Mouse (Mus musculus) adipocyte (in vitro differentiated cells): ENCODE measurements around the gene Macrod2.

ENCODE experiments used
- DNase-seq: peaks from one replicate; pipeline ENCODE4 v3.0.0-alpha.2; 2016; ENCODE audit warnings: low spot score

Gene Macrod2

DNA sequence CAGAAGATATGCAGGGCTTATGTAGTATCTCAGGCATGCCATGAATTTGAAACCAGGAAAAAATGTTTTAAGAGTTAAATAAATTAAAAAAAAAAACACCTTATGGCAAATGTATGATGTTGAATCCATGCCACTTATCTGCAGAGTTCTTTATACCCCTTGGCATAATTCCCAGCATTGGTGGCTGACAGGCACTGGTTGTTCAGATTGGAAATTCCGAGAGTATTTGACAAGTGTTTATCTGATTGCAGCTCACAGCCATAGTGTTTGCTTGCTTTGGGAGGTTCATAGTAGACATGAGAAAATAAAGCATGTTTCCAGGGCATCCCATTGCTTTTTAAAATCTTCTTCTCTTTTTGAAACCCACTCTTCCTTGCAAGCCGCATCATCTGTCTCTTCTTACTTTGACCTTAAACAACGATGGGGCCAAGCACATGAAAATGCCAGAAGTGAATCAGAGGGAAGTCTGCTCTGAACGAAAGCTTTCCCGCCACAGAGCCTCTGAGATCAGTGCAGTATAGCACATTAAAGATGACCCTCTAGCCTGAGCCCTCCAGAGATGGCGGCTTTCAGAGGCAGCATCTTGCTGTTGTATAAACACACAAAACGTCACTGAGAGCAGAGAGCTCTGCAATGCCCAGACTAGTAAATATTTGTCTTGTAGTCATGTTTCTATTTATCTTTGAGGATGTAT is 1305.8 kb downstream of the Macrod2 start:
- DNase-seq, result no peak

DNA sequence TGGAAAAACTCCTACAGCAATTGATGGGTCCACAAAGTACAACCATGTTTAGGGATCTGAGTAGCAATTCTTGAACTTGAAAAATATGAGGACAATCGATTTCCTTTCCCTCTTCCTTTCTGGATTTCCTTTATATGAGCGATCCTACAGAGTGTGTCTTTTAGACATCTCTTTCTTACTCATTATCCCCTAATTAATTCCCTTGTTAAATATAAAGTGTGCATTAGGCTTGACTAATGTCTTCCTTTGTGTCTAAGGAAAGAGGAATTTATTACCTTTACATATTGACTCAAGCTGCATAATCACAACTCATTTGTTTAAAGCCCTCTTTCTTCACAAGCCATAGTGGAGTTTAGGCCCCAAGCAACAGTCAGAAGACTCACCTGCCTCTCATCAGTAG is 1316.7 kb downstream of the Macrod2 start:
- DNase-seq, result no peak

GRCm38 (mm10) chr2:141712265-141712664 is 1317.2 kb downstream of the Macrod2 start:
- no peak for DNase-seq

GRCm38 (mm10) chr2:141715061-141715460 is 1320.0 kb downstream of the Macrod2 start:
- DNase-seq, result no peak

GRCm38 (mm10) chr2:141722531-141722930 is 1327.4 kb downstream of the Macrod2 start:
- DNase-seq, result no peak

- no peak for DNase-seq
Measured at GRCm38 (mm10) chr2:141728998-141729397, 1333.9 kb downstream of the Macrod2 start.

GRCm38 (mm10) chr2:141736685-141737456 is 1341.8 kb downstream of the Macrod2 start:
- DNase-seq, result no peak

- no peak for DNase-seq
Measured at GRCm38 (mm10) chr2:141738702-141739101, 1343.6 kb downstream of the Macrod2 start.

DNA sequence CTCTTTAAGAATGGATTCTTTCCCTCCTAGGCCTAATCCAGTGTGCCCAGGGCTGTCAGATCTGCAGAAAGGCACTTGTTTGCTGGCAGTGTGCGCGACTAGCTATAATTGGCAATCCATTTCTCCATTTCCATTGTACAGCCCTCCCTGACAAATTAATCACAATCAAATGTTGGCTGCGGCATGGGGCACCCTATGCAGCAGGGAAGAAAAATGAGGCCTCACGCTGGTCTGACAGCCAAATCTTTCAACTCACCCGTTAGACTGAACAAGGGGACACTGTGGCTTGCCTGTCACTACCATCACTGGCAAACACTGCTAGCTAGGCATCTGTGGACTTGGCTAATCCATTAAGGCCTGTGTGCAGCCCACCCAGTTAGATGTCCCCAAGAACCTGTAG is 1345.2 kb downstream of the Macrod2 start:
- DNase-seq, result no peak

DNA sequence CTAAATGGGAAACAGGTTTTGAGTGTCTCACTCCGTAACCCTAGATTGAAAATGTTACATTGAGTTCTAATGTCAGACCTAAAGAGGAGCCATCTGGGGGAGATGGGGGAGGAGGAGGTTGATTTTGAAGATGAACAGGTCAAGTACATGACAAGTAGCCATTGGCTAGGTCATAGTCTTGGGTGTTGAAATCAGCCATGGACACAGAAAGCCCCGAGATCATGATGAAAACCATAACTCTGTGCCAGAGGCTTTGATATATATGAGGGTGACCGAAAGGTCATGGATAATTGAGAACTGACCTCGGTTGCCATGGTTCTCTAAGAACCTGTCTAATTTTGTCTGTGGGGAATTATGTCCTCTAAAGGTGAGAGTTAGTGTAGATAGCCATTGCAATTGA is 1405.1 kb downstream of the Macrod2 start:
- no peak for DNase-seq

- DNase-seq, result no peak
Measured at GRCm38 (mm10) chr2:141800909-141801308, 1405.8 kb downstream of the Macrod2 start.

DNA sequence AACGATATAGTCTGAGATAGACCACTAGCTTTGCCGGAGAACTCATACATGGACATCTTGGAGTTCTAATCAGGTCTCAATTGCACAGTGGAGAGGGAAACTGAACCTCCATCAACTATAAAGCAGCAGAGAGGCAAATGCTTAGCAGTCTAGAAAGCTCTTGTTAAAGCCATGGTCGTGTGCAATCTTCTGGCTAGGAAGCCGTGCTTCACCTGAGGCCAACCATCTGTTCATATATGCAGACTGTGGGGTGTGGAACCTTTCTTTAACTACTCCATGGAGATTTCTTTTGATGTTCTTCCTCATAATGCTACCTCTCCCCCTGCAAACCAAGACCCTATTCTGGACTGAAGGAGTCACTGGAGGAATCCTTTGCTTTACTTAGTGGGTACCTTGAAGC is 1421.2 kb downstream of the Macrod2 start:
- DNase-seq, result no peak

DNA sequence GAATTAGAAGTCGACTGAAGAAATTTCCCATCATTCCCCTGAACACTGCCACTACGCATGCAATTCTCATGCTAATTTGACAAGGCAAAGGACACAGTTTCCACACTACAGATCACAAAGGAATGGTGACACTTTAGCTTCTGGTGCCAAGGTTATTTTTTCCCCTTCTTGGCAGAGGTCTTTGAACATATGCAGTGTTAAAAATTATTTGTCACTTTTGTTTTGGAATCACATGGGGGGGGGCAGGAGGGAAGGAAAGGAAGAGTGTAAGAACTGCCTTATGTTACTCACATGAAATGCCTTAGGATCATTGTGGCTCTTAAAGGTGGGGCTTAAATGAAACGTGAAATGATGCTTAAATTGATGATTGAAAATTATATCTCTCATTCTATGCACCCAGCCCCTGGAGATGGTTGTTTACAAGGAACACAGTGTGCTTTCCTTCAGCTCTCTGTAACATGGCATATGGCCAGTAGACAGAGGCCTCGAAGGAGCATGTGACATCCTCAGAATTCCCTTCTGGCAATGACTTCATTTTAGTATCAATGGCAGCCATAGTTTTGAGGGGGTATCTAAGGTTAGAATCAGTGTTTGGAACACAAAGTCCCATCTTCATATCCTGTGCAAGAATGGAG is 1422.6 kb downstream of the Macrod2 start:
- no peak for DNase-seq

GRCm38 (mm10) chr2:141820795-141821194 is 1425.7 kb downstream of the Macrod2 start:
- no peak for DNase-seq

DNA sequence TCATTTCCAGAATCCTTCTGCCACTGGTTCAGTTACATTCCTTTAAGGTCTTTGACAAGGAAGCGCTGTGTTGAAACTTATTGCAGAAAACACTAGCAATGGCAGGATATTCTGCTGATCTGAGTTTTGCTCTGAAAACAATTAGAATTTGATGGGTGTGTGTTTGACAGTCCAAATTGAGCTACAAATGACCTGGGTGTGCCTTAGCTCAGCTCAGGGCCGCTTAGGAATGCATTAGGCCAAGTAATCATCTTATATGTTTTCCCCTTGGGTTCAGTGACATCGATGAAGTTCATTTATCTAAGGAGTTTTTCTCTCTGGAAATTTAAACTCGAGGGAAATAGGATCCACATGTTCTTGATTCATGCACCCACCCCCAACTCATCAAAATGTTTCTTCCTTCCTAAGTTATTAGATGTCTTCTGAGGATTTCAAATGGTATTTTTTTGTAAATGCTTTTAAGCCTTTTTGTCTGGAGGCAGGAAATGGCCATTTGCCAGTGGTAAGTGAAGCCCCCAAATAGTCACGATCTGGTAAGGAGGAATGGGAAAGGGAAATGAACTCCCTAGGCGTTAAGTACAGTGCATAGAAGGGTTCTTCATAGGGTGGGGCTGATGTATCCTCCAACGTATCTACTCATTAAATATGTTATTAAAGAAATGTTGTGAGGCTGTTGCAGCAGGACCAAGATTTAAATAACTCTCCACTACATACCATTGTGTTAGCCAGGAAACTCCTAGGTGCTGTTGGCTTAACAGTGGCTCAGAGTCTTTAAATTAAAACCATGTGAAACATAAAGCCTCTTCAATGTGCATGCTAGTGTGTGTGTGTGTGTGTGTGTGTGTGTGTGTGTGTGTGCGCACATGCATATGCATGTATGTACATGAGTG is 1430.7 kb downstream of the Macrod2 start:
- DNase-seq, result no peak

GRCm38 (mm10) chr2:141830496-141830895 is 1435.4 kb downstream of the Macrod2 start:
- DNase-seq, result no peak

- no peak for DNase-seq
Measured at GRCm38 (mm10) chr2:141831515-141831914, 1436.4 kb downstream of the Macrod2 start.

DNA sequence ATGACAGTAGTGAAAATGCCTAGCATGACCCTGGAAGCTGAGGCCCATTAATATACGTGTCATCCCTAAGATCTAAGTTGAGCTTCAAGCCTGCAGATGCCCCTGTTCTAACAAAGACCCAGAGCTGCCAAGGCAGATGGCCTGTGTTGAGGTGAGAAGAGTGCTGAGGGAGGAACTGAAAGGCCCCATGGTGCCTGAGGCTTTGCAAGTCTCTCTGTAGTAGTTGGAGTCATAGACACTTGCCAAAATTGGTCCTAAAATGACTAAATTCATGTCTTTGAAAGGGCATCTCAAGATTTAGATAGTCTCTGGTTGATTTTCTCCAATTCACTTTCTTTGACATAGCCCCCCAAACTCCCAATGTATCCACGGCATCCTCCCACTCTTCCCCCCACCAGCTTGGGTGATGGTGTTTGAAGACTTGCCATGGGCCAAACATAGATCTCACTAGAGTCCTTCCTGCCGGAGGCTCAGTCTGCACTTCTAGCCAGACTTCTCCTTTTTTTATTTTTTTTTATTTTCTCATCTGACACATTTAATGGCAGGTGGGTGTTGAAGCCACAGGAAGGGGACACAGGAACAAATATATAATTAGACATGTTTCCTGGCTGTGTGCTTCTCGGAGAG is 1439.2 kb downstream of the Macrod2 start:
- no peak for DNase-seq

- DNase-seq, result no peak
Measured at GRCm38 (mm10) chr2:141844408-141845175, 1449.5 kb downstream of the Macrod2 start.

DNA sequence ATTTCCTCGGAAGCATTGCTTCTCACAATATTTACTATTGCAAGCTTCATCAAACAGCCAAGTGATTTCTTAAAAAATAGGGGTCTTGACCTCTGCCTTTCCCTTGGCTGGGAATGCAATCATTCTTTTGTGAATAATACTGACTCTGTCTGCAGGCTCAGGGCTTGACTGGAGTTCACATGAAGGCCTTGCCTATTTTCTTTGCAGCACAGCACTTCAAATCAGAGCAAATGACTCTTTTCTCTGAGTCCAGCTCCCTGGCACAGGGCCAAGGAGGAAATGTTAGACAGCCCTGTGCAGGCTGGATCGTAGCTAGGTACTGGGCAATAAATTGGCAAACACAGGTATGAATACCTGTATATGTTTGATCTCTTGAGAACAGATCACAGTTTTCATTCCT is 1464.1 kb downstream of the Macrod2 start:
- no peak for DNase-seq
